Mouse (Mus musculus): Measurements from ENCODE around the gene Nlrp10.

DNA sequence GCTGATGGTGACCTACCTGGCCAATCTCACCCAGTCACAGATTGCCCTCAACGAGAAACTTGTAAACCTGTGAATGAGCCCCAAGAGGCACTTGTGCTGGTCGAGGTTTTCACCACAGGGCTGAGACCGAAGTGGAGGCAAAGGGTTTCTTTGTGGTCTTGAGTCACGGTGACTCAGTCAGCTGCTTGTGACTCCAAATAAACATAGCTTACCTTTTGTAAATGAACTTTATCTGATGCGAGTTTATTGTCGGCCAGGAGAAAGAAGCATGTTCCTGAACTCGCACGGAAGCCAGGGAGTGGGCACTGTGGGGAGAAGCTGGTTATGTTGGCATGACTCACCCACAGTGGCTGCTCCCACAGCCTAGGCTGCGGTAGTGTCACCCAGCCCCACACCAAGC lies 11.5 kb upstream of the Nlrp10 start:
- no peak for TF ChIP-seq MAX (IDR thresholded peaks at IDR 0.05; ENCODE audit: low read length)
- no peak; a peak in 1 of 4 replicates for TF ChIP-seq POLR2A (IDR thresholded peaks at IDR 0.05; ENCODE audit: control insufficient read depth in 1 of 2, insufficient read depth in 1 of 2, low read depth in 1 of 2, low read length in 2 of 2, poor library complexity in 1 of 2)
- TF ChIP-seq CHD1 (IDR thresholded peaks at IDR 0.05; ENCODE audit: low read depth, low read length) = no peak
- no peak for TF ChIP-seq ZNF384 (IDR thresholded peaks at IDR 0.05; ENCODE audit: low read depth, low read length)
- no peak for TF ChIP-seq CTCF (IDR thresholded peaks at IDR 0.05 in 2 of 3, conservative IDR thresholded peaks at IDR 0.05 in 1 of 3; ENCODE audit: control insufficient read depth in 1 of 3, insufficient read depth in 1 of 3, low read depth in 2 of 3, low read length in 3 of 3, poor library complexity in 1 of 3, severe bottlenecking in 1 of 3)
- TF ChIP-seq BHLHE40 (IDR thresholded peaks at IDR 0.05; ENCODE audit: borderline replicate concordance, low read depth, low read length) = no peak
- no peak for TF ChIP-seq USF1 (IDR thresholded peaks at IDR 0.05; ENCODE audit: low read depth, low read length)
- no peak for TF ChIP-seq USF2 (IDR thresholded peaks at IDR 0.05; ENCODE audit: borderline replicate concordance in 1 of 2, insufficient read depth in 1 of 2, low read depth in 1 of 2, low read length in 2 of 2)
- no peak for TF ChIP-seq ELF1 (IDR thresholded peaks at IDR 0.05; ENCODE audit: low read depth, low read length)
- no peak for TF ChIP-seq GATA1 (IDR thresholded peaks at IDR 0.05; ENCODE audit: low read depth, low read length)
